Mouse (Mus musculus) kidney, postnatal 10 days (tissue): ENCODE measurements around the gene Gm17606.
"Not testable (repeated sequence)": the region's sequence is repeated elsewhere in the genome, so short reads cannot be mapped to it uniquely, and the experiment has no call there.

Source experiments
- DNase-seq: peaks from one replicate; pipeline ENCODE4 v3.0.0; 2021; ENCODE audit warnings: mixed read lengths

Gm17606 gene

GRCm38 (mm10) chr14:54640946-54641304 lies at the start of gene Gm17606:
Gene Gm17606, plus strand, starts transcription at chr14:54640952.
- DNase-seq: no peak

GRCm38 (mm10) chr14:54591056-54591455 lies 49.7 kb upstream of the Gm17606 start:
- no peak for DNase-seq

GRCm38 (mm10) chr14:54592319-54592934 lies 48.3 kb upstream of the Gm17606 start:
- DNase-seq: peak; percentile 61

GRCm38 (mm10) chr14:54594055-54594454 lies 46.7 kb upstream of the Gm17606 start:
- no peak for DNase-seq

GRCm38 (mm10) chr14:54594631-54595414 lies 45.9 kb upstream of the Gm17606 start:
- DNase-seq: no peak

GRCm38 (mm10) chr14:54597084-54597483 lies 43.7 kb upstream of the Gm17606 start:
- no peak for DNase-seq

- no peak for DNase-seq
Measured at GRCm38 (mm10) chr14:54601601-54602000, 39.2 kb upstream of the Gm17606 start.

- peak; percentile 23 for DNase-seq
Measured at GRCm38 (mm10) chr14:54602613-54603012, 38.1 kb upstream of the Gm17606 start.

GRCm38 (mm10) chr14:54603038-54603654 lies 37.6 kb upstream of the Gm17606 start:
- peak; percentile 98 for DNase-seq

GRCm38 (mm10) chr14:54603686-54604085 lies 37.1 kb upstream of the Gm17606 start:
- DNase-seq: no peak

- DNase-seq: peak; percentile 94
Measured at GRCm38 (mm10) chr14:54605752-54606321, 34.9 kb upstream of the Gm17606 start, which contains the start of gene 4931414P19Rik. Gene 4931414P19Rik, minus strand, starts transcription at chr14:54605993.

GRCm38 (mm10) chr14:54607226-54607625 lies 33.5 kb upstream of the Gm17606 start:
- no peak for DNase-seq

- no peak for DNase-seq
Measured at GRCm38 (mm10) chr14:54609245-54609644, 31.5 kb upstream of the Gm17606 start.

GRCm38 (mm10) chr14:54609962-54610361 lies 30.8 kb upstream of the Gm17606 start:
- peak; percentile 26 for DNase-seq

- DNase-seq: no peak
Measured at GRCm38 (mm10) chr14:54610648-54611047, 30.1 kb upstream of the Gm17606 start.

- not testable (repeated sequence) for DNase-seq
Measured at GRCm38 (mm10) chr14:54614130-54614529, 26.6 kb upstream of the Gm17606 start.

- no peak for DNase-seq
Measured at GRCm38 (mm10) chr14:54616226-54616825, 24.4 kb upstream of the Gm17606 start.

GRCm38 (mm10) chr14:54617152-54617896 lies 23.4 kb upstream of the Gm17606 start:
- no peak for DNase-seq

- DNase-seq: peak; percentile 94
Measured at GRCm38 (mm10) chr14:54617897-54618365, 22.8 kb upstream of the Gm17606 start, which contains the start of gene Psmb5. Gene Psmb5, minus strand, starts transcription at chr14:54618022.

GRCm38 (mm10) chr14:54621133-54621532 lies 19.6 kb upstream of the Gm17606 start, which contains the start of gene Psmb11:
Gene Psmb11, plus strand, starts transcription at chr14:54621433.
- DNase-seq: no peak

GRCm38 (mm10) chr14:54623334-54623733 lies 17.4 kb upstream of the Gm17606 start:
- DNase-seq: no peak

- no peak for DNase-seq
Measured at GRCm38 (mm10) chr14:54624976-54625375, 15.8 kb upstream of the Gm17606 start.
